Mouse (Mus musculus): ENCODE measurements around the gene Ccdc157.

Ccdc157 gene

DNA sequence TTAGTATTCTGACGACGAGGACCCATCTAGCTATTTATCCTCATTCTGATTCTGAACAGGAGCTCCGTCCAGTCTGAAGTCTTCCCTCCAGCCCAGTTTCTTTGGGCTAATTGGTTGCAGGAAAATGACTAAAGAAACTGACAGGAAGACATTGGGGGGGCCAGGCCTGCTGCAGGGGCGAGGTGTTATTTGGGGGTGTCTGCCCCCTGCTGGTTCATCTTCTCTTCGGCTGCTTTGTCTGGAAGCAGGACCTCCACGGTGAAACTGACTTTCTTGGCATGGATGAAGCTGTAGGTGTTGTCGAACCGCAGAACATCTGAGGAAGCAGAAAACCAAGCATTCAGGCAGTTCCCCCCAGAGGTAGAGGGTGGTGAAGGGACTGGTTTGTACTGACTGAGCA, 62.0 kb downstream of the Ccdc157 start:
- DNase-seq = peak in 1 of 2 experiments; percentile 23

DNA sequence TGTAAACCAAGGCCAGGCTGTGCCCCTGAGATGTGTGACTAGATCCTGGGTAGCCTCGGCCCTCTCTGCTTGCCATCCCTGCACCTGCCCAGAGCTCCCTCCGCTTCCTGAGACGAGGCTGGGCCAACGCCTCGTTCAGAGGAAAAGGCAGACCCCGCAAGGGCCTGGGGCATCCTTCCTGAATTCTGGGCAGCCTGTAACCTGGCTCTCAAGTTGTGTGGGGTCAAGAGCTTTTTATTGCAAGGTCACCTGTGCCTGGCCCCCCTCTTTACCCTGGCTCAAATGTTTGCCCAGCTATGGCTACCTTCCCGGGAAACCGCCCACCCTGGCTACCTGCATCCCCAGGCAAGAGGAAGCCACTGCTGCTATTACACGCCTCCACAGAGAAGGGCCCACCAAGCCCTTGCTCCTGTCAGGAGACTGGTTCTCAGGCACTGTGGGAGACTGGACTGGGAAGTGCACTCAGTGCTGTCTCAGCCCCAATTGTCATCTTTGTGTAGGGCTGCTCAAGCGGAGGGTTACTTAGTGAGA, 62.9 kb downstream of the Ccdc157 start:
- DNase-seq = peak in 1 of 2 experiments; percentile 51

DNA sequence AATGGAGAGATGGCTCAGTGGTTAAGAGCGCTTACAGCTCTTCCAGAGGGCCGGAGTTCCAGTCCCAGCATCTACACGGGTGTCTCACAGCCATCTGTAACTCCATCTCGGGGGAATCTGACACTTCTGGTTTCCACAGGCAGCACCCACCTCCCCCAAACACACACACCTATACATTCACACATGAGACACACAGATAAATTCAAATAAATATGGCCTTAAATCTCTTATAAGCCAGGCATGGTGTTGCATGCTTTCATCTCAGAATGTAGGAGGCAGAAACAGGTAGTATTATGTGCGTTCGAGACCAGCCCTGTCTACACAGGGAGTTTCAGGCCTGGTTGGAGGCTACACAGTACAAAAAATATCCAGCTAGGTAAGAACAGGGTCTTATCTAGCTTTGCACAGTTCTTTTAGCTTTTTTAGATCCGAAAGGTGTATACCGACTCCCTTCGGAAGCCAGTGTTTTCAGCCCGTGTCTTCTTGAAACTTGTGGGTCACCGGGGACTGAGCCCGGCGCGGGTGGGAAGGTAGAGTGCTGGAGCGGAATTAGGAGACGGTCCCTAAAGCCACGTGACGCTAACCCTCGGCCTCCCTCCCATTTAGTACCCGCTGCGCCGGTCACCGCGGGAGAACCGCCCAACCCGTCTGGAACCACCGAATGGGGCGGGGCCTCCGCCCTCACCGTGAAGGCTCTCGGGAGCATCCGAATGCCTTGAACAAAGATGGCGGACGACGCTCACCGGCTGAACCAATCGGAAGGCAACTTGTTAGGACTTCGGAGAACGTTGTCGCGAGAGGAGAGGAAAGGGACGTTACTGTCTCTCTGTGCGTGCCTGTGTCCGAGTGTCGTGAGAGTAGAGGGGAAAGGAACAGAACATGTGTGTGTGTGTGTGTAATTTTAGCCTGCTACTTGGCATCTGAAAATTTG, 63.8 kb downstream of the Ccdc157 start:
- DNase-seq = peak; percentile 98 to 99

DNA sequence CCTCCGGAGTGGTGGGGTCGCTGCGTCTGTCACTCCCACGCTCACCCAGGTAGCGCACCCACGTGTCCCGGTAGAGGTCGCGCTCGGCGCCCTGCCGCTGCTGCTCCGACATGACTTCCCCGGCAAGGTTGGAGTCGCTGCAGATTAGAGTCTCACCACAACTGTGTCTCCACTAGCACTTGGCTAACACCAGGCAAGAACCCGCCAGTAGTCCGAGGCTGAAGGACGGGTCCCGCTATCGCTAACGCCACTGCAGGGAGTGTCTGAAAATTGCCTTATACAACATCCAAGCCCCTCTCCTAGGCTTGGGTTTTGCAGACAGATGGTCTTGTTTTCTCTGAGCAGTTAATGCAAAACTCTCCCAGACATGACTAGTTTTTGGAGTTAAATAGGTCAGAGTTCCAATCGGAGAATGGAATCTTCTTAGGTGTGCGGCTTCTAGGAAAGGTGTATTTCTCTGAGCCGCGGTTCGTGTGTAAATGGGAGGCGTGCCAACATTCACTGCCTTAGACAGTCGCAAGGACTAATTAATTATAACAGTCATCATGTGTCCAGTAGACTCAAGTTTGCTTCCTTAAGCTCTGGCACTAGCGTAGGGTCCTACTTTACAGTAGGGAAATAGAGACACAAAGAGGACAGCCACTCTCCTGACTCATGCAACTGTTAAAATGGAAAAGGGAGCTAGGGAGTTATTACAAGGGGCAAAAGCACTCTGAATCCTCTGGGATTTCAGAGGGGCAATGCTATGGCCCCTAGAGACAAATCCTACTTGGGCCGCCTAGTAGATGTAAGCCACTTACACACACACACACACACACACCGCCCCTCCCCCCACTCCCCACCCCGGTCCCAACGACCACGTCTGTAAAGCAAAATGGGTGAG, 64.7 kb downstream of the Ccdc157 start, which contains the start of gene Mtfp1:
Mtfp1 (minus strand) TSS at position 275 of the 883 bp plus-strand sequence.
- DNase-seq = peak; percentile 68 to 70

GRCm38 (mm10) chr11:4094378-4095170, 65.5 kb downstream of the Ccdc157 start:
- peak; percentile 68 to 82 for DNase-seq

GRCm38 (mm10) chr11:4093459-4094377, 66.4 kb downstream of the Ccdc157 start:
- no peak for DNase-seq
